Mouse (Mus musculus): Measurements from ENCODE around the gene Fgf22.

Fgf22 gene

GRCm38 (mm10) chr10:79794491-79794931 is 39.6 kb downstream of the Fgf22 start:
- peak; percentile 39 for DNase-seq

- DNase-seq = no peak
Measured at GRCm38 (mm10) chr10:79795905-79796304, 41.0 kb downstream of the Fgf22 start.

GRCm38 (mm10) chr10:79797326-79797725 is 42.5 kb downstream of the Fgf22 start:
- no peak for DNase-seq

- DNase-seq = no peak
Measured at GRCm38 (mm10) chr10:79798289-79798928, 43.5 kb downstream of the Fgf22 start.

- no peak for DNase-seq
Measured at GRCm38 (mm10) chr10:79800508-79800907, 45.6 kb downstream of the Fgf22 start.

- no peak for DNase-seq
Measured at GRCm38 (mm10) chr10:79801837-79802236, 47.0 kb downstream of the Fgf22 start.

GRCm38 (mm10) chr10:79802331-79802971 is 47.6 kb downstream of the Fgf22 start:
- DNase-seq = peak; percentile 47

- peak; percentile 94 for DNase-seq
Measured at GRCm38 (mm10) chr10:79803716-79804323, 48.9 kb downstream of the Fgf22 start.

- no peak for DNase-seq
Measured at GRCm38 (mm10) chr10:79805636-79806035, 50.8 kb downstream of the Fgf22 start.

- no peak for DNase-seq
Measured at GRCm38 (mm10) chr10:79806331-79806730, 51.5 kb downstream of the Fgf22 start.

- no peak for DNase-seq
Measured at GRCm38 (mm10) chr10:79806972-79807371, 52.1 kb downstream of the Fgf22 start.

GRCm38 (mm10) chr10:79807826-79808225 is 53.0 kb downstream of the Fgf22 start:
- DNase-seq = no peak

Data from retina, postnatal 1 day (tissue).